Mouse (Mus musculus) ZHBTc4 (cell line): ENCODE results near the gene Tfeb.
A peak's percentile ranks its signal among the peaks of the same experiment; 100 is the strongest.

Experiments used
- DNase-seq: peaks from one replicate; pipeline ENCODE4 v3.0.0-alpha.2; 2011; ENCODE audit warnings: low read depth, low spot score

The Tfeb gene

DNA sequence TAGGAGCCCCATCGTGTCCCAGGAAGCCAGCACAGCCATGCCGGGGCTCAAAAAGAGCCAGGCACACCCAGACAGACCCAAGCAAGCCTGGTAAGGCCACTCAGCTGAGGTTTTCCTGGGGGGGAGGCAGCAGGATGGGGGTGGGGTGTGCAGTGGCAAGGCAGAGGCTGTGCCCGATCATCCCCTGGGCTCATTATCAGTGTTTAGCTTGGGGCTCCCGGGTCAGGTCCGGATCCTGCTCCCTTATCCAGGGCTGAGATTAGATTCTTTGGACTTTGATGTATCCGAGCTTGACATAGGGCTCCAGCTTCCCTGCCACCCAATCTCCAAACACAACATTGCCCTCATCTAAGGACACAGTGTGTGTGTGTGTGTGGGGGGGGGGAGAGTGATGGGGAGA is 24.9 kb upstream of the Tfeb start:
- DNase-seq: no peak

GRCm38 (mm10) chr17:47712889-47713571 is 23.8 kb upstream of the Tfeb start:
- peak; percentile 92 for DNase-seq

- no peak for DNase-seq
Observed at GRCm38 (mm10) chr17:47715037-47715436, 21.8 kb upstream of the Tfeb start.

DNA sequence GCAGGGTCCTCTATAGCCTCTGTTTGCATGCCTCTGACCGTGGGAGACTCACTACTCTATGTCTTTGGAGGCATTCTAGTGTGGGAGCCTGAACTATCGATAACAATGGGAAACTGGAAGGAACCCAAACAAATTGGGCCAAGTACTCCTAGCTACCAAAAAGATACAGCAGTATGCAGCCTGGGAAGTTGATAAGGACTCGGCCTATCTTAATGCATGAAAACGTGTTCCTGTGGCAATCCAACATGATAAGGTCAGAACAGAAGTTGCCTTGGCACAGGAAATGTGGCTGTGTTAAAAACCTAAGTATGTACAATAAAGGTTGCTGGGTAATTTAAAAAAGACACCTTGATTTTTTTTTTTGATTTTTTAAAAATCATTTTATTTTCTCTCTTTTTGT is 15.6 kb upstream of the Tfeb start:
- no peak for DNase-seq

GRCm38 (mm10) chr17:47726566-47726965 is 10.3 kb upstream of the Tfeb start, which contains the start of gene Pgc:
TSS of gene Pgc (plus strand) at chr17:47726842.
- DNase-seq: no peak

GRCm38 (mm10) chr17:47730633-47731575 is 5.9 kb upstream of the Tfeb start:
- DNase-seq: peak; percentile 80

GRCm38 (mm10) chr17:47735553-47736100 is 1.2 kb upstream of the Tfeb start:
- DNase-seq: peak; percentile 72

GRCm38 (mm10) chr17:47737271-47738065 is 638 bp downstream of the Tfeb start:
- DNase-seq: peak; percentile 91

- DNase-seq: peak; percentile 95
Observed at GRCm38 (mm10) chr17:47738066-47738878, 1.4 kb downstream of the Tfeb start.

GRCm38 (mm10) chr17:47738879-47739798 is 2.3 kb downstream of the Tfeb start:
- peak; percentile 89 for DNase-seq

DNA sequence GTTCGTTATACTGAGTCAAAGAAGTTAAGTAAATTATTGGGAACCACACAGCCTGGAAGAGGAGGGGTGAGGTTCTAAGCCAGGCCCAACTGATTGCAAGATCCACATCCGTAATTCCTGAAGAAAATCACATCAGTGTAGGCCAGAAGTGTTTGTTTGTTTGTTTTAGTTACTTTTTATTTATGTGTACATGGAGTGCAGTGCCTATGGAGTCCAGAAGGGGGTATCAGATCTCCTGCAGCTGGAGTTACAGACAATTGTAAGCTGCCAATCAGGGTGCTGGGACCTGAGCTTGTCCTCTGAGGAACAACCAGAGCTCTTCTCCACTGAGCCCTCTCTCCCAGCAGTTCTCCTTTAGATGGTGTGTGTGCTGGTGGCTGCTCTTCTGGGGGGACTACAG is 3.4 kb downstream of the Tfeb start:
- DNase-seq: peak; percentile 85

DNA sequence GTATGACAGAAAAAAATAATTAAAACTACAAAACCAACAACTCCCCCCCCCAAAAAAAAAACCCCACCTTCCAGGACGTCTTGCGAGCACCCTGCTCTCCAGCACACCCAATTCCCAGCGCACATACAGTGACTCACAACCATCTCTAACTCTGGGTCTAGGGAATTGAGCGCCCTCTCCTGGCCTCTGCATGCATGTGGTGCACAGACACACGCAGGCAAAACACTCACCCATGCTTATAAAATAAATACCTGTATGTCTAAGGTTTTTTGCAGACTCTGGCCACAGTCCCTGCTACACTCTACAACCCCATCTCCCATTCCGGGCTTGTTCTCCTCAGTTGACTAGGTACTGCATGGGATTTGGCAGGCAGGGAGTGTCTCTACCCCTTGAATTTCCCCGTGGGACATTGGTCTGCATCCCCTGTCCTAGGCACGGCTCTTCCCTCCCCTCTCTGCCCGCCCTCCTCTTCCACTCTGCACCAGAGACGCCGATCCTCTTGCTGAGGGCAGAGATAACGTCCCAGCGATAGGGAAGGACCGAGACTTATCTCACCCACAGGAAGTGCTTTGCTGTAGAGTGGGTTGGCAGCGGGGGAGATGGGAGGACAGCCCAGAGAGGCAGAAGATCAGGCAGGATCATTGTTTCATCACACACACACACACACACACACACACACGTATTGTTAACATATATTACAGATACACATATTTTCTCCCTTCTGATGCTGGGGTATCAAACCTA is 6.3 kb downstream of the Tfeb start:
- peak; percentile 83 for DNase-seq

- peak; percentile 87 for DNase-seq
Observed at GRCm38 (mm10) chr17:47744086-47744485, 7.3 kb downstream of the Tfeb start.

- DNase-seq: peak; percentile 88
Observed at GRCm38 (mm10) chr17:47744746-47745368, 8.0 kb downstream of the Tfeb start.

DNA sequence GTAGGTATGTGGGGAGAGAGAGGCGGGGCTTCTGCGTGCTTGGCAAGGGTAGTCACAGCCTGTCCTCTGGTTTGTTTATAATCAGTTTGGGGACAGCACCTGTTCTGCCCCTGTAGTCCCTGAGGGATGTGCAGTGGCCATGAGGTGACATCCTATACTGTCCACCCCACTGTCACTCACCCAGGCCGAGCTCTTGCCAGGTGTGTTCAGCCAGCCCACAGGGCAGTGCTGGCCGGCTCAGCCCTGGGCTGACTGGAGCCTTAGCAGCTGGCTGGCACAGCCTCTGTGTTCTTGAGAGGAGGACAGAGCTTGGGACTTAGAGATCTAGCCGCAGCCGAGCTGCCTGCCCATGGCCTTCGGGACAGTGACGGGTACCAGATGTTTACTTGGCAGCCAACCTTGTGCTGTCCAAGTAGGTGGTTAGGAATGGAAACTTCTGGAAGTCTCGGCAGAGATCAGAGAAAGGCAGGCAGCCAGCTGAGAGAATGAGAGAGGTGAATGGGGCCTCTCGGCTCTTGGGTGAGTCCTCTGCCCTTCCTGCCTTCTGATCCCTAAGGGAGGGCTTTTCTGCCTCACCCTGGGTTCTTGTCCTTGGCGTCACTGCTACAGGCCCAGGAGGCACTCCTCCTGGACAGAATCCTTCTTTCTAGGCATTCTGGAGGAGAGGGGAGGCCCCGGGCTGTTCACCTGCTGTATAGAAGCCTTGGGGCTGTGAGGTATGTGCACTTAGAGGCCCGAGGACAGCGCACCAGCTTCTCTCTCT is 12.1 kb downstream of the Tfeb start:
- no peak for DNase-seq

DNA sequence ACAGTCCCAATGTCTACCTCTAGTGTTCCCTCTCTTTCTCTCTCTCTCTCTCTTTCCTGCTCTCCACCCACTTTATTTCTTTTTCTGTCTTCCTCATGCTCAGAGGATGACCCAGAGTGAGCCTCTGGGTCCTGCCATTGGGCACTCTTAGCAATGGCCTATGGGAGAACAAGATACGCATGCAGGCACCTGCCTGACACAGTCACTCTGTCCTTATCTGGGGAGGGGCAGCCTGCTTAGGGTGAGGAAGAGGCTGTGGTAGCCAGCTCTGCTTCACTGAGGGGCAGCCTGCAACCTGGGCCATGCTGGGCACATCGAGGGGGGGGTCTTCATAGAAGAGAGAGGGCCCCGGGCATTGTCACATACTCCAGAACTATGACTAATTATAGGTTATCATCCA is 12.8 kb downstream of the Tfeb start:
- DNase-seq: no peak

DNA sequence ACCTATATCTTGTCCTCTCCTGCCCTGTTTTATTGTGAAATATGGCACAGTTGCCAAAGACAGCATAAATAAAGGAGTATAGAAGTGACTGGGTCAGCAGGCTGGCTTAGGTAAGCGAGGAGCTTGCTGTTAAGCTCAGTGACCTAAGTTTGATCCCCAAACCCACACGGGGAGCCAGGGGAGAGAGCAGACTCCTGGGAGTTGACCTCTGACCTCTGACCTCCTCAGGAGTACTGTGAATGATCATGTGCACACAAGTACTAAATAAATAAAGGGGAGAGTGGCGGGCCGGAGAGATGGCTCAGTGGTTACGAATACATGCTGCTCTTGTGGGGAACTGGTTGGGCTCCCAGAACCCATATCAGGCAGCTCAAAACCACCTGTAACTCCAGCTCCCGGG is 13.3 kb downstream of the Tfeb start:
- DNase-seq: no peak

- peak; percentile 64 for DNase-seq
Observed at GRCm38 (mm10) chr17:47751811-47752210, 15.0 kb downstream of the Tfeb start.
